Mouse (Mus musculus) cerebellum, adult 2 months (tissue): Measurements from ENCODE around the gene Wdr5b. TPM values are rescaled to one million over a fixed set of nuclear protein-coding genes. Genes with fewer than 3 reads are reported as not detected.
A peak's percentile ranks its signal among the peaks of the same experiment; 100 is the strongest.

Source experiments
- DNase-seq, 2 experiments: peaks; one replicate each; pipeline ENCODE4 v3.0.0; 2021
- H3K27ac ChIP-seq: fragments of 200-500 bp; 2 replicates; pipeline ENCODE4 v1.5.1; 2012; ENCODE audit warnings: low read length, control low read depth, inconsistent platforms; ENCODE audit not compliant: insufficient read depth
- H3K27me3 ChIP-seq: fragments of 200-500 bp; 2 replicates; pipeline ENCODE4 v1.6.1; 2012; ENCODE audit warnings: inconsistent platforms, mild to moderate bottlenecking, low read length, moderate library complexity; ENCODE audit not compliant: control insufficient read depth, insufficient read depth
- H3K4me1 ChIP-seq: fragments of 200-500 bp; 2 replicates; pipeline ENCODE4 v1.6.1; 2011; ENCODE audit warnings: low read length; ENCODE audit not compliant: control insufficient read depth, insufficient read depth
- H3K4me3 ChIP-seq: fragments of 200-500 bp; replicated peaks from 2 replicates; pipeline ENCODE3; 2011; ENCODE audit warnings: mild to moderate bottlenecking, low read depth, low read length, control low read depth; ENCODE audit not compliant: insufficient read depth
- CTCF ChIP-seq: fragments of 200-500 bp; IDR thresholded peaks from 2 replicates; pipeline ENCODE4 v1.5.1; 2011; ENCODE audit warnings: low read depth, mild to moderate bottlenecking, control low read depth, low read length, moderate library complexity, borderline replicate concordance; ENCODE audit not compliant: insufficient read depth
- POLR2A ChIP-seq: fragments of 200-500 bp; IDR thresholded peaks from 2 replicates; pipeline ENCODE4 v1.6.1; 2011; ENCODE audit warnings: low read length, control low read depth, borderline replicate concordance; ENCODE audit not compliant: insufficient read depth
- WGBS: fragments of 180-500 bp; shearing (Covaris S2); methylation state at CpG from one replicate; pipeline ENCODE4 v1.1.7; 2018; 5-methylcytosine and 5-hydroxymethylcytosine counted together
- polyA plus RNA-seq: library from polyadenylated mRNA; depleted of rRNA; stranded (reverse); fragments of >200 nt; gene quantifications from 2 replicates; pipeline ENCODE4 v1.2.3, GENCODE M21; 2012

The Wdr5b gene
- polyA plus RNA-seq, 1 experiment, result 5.1 TPM

GRCm38 (mm10) chr16:36063315-36063714 lies 22.3 kb downstream of the Wdr5b start:
- 47% methylated on average over 2 of the region's 2 CpGs for WGBS
- Histone ChIP-seq H3K4me1 (peaks cover 5% of the 10 kb centered on the region; the same call in 1 of the 2 replicates), H3K27me3 (no peaks in the 10 kb centered on the region), H3K4me3 (no peak overlapping the region), H3K27ac (0 out of 2 replicates have a peak overlapping the region, but pooled peaks have one; percentile 15)
- TF ChIP-seq CTCF, result no peak
- no peak for TF ChIP-seq POLR2A
- peak in 1 of 2 experiments; percentile 26 for DNase-seq

- peaks cover 5% of the 10 kb centered on the region for H3K4me1 ChIP-seq
- no peaks in the 10 kb centered on the region for H3K27me3 ChIP-seq
- 89% methylated on average over 5 of the region's 5 CpGs for WGBS
- no peak overlapping the region for H3K27ac ChIP-seq
- TF ChIP-seq CTCF (no peak), POLR2A (no peak)
- DNase-seq, result no peak
- no peak overlapping the region for H3K4me3 ChIP-seq
These were observed 23.9 kb downstream of the Wdr5b start for GRCm38 (mm10) chr16:36064904-36065303.

- H3K27ac ChIP-seq, result no peak overlapping the region
- DNase-seq, result no peak
- TF ChIP-seq POLR2A (no peak), CTCF (no peak)
- no peaks in the 10 kb centered on the region for H3K27me3 ChIP-seq
- 66% methylated on average over 2 of the region's 2 CpGs for WGBS
- peaks cover 5% of the 10 kb centered on the region for H3K4me1 ChIP-seq
- no peak overlapping the region for H3K4me3 ChIP-seq
These were observed 26.7 kb downstream of the Wdr5b start for GRCm38 (mm10) chr16:36067694-36068093.

GRCm38 (mm10) chr16:36068356-36068755 lies 27.4 kb downstream of the Wdr5b start:
- Histone ChIP-seq H3K27me3 (no peaks in the 10 kb centered on the region), H3K4me3 (no peak overlapping the region), H3K27ac (no peak overlapping the region), H3K4me1 (peaks cover 3% of the 10 kb centered on the region)
- TF ChIP-seq POLR2A (no peak), CTCF (no peak)
- WGBS, result 40% methylated on average over 3 of the region's 3 CpGs
- no peak for DNase-seq

- Histone ChIP-seq H3K4me1 (no peaks in the 10 kb centered on the region; the same call in 1 of the 2 replicates), H3K27ac (no peak overlapping the region), H3K4me3 (peak overlapping the region; percentile 26), H3K27me3 (no peaks in the 10 kb centered on the region)
- no peak for TF ChIP-seq POLR2A
- TF ChIP-seq CTCF, result no peak
- 24% methylated on average over 9 of the region's 9 CpGs for WGBS
- DNase-seq, result no peak
These were observed 29.0 kb downstream of the Wdr5b start for GRCm38 (mm10) chr16:36069819-36070575.

- no peaks in the 10 kb centered on the region for H3K27me3 ChIP-seq
- H3K27ac ChIP-seq, result peak overlapping the region; percentile 82
- H3K4me3 ChIP-seq, result peak overlapping the region; percentile 93
- no peak for DNase-seq
- under 1% methylated on average over 16 of the region's 16 CpGs for WGBS
- TF ChIP-seq CTCF (no peak), POLR2A (no peak)
- no peaks in the 10 kb centered on the region; the same call in 1 of the 2 replicates for H3K4me1 ChIP-seq
These were observed 30.1 kb downstream of the Wdr5b start for GRCm38 (mm10) chr16:36071071-36071449.

- DNase-seq, result peak; percentile 93 to 94
- Histone ChIP-seq H3K4me3 (peak within 1 kb of the TSS; percentile 93), H3K27me3 (no peaks in the 10 kb centered on the region), H3K4me1 (no peaks in the 10 kb centered on the region; the same call in 1 of the 2 replicates), H3K27ac (peak within 1 kb of the TSS; percentile 98)
- WGBS, result under 1% methylated on average over 81 of the region's 81 CpGs
- TF ChIP-seq POLR2A (peak; percentile 99), CTCF (no peak)
These were observed 30.7 kb downstream of the Wdr5b start, which contains the start of the genes Fam162a and Ccdc58 for GRCm38 (mm10) chr16:36071450-36072379. Gene Fam162a (minus strand): TSS chr16:36071594. Gene Ccdc58 (plus strand): TSS chr16:36071685.
